Mouse (Mus musculus): ENCODE results near the gene Cwc27. TPM values are rescaled to one million over a fixed set of nuclear protein-coding genes. Genes with fewer than 3 reads are reported as not detected.

Gene Cwc27
- polyA plus RNA-seq, 1 experiment from 2014 or later: 27.9 TPM

DNA sequence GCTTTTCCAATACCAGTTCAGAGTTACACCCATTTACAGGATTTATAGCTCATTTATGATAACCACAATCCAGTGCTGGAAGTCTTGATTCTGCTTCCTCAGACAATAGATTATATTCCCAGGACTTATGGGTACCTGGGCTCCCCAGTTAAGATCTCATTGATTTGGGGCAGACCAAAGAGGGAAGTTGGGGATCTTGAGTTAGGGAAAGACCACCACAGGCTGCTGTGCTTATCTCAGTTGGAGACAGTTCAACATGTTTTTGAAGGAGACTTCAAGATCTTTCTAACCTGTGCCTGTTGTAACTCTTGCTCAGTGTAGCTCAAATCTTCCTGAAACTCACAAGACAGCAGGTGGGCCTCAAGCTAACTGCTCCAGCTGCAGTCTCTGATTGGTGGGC is 4.2 kb upstream of the Cwc27 start:
- Histone ChIP-seq H3K9me3 (replicated peaks) (no peaks in the 10 kb centered on the region), H3K4me2 (replicated peaks) (no peak overlapping the region), H3K27me3 (no peaks in the 10 kb centered on the region), H3K4me1 (peaks cover 17% of the 10 kb centered on the region), H3K27ac (no peak overlapping the region), H3K36me3 (0 out of 2 replicates have a peak, but pooled peaks cover 3% of the 10 kb centered on the region), H3K4me3 (no peak overlapping the region), H3K9ac (no peak overlapping the region)
- ATAC-seq (ENCODE audit: low FRiP score): no peak

DNA sequence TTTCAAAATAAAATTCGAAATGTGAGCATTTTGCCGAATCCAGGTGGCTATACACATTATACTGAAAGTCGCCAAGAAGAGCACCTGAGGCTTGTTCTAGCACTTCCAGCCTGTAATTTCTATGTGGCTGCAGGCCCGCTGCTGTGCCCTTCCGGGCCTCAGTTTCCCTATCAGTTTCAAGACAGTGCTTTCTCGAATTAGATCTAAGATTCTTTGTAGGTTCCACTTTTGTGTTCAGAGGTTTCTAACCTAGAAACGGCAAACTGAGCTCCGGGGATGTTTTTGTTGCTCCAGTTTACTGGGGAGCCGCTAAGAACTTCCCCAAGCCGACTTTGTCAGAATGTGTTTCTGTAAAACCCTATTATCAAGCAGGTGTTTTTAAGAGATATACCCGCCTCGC is 754 bp upstream of the Cwc27 start:
- WGBS: 66% methylated on average over 12 of the region's 12 CpGs

DNA sequence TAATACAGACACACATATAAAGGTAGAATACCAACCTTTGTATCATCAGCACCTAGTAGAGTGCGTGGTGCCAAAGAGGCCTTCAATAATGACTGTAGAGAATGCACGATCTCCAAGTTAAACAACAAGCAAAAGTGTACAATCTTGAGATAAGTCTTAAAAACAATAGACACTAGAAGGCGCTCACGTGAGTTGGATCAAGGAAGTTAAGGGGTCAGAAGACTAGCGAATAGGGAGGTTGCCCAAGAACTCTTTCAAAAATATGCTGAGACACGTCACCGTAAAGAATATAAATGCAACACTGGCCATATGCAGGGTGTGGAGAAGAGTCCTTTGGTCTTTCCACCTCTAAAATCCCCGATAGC is 690 bp downstream of the Cwc27 start:
- Histone ChIP-seq H3K27me3 (no peaks in the 10 kb centered on the region), H3K4me3 (peak overlapping the region; percentile 76)
- WGBS: 9% methylated on average over 8 of the region's 8 CpGs

More for the DNA sequence above, 754 bp upstream of the Cwc27 start:
- 0 out of 2 replicates have a peak, but pooled peaks cover 3% of the 10 kb centered on the region for H3K36me3 ChIP-seq
- peak overlapping the region; percentile 79 for H3K9ac ChIP-seq
- peak overlapping the region; percentile 76 for H3K4me3 ChIP-seq
- H3K4me1 ChIP-seq: peaks cover 21% of the 10 kb centered on the region
- no peak for ATAC-seq (ENCODE audit: low FRiP score)
- no peaks in the 10 kb centered on the region for H3K9me3 ChIP-seq (replicated peaks)
- H3K27me3 ChIP-seq: no peaks in the 10 kb centered on the region
- H3K4me2 ChIP-seq (replicated peaks): peak overlapping the region; percentile 71
- H3K27ac ChIP-seq: no peak overlapping the region

GRCm38 (mm10) chr13:104805681-104806080 is 11.3 kb downstream of the Cwc27 start:
- no peak overlapping the region for H3K27ac ChIP-seq
- WGBS: 63% methylated on average over 3 of the region's 3 CpGs
- ATAC-seq (ENCODE audit: low FRiP score): no peak
- no peaks in the 10 kb centered on the region for H3K9me3 ChIP-seq (replicated peaks)
- H3K4me2 ChIP-seq (replicated peaks): no peak overlapping the region
- H3K4me3 ChIP-seq: no peak overlapping the region
- H3K27me3 ChIP-seq: no peaks in the 10 kb centered on the region
- no peak overlapping the region for H3K9ac ChIP-seq
- H3K4me1 ChIP-seq: no peaks in the 10 kb centered on the region
- peaks cover 24% of the 10 kb centered on the region for H3K36me3 ChIP-seq

More for the DNA sequence above, 690 bp downstream of the Cwc27 start:
- H3K9me3 ChIP-seq (replicated peaks): no peaks in the 10 kb centered on the region
- H3K36me3 ChIP-seq: 0 out of 2 replicates have a peak, but pooled peaks cover 3% of the 10 kb centered on the region
- ATAC-seq (ENCODE audit: low FRiP score): peak; percentile 27; the same call in 1 of the 2 replicates
- peak overlapping the region; percentile 79 for H3K9ac ChIP-seq
- H3K4me1 ChIP-seq: peaks cover 16% of the 10 kb centered on the region
- H3K27ac ChIP-seq: no peak overlapping the region
- peak overlapping the region; percentile 71 for H3K4me2 ChIP-seq (replicated peaks)

DNA sequence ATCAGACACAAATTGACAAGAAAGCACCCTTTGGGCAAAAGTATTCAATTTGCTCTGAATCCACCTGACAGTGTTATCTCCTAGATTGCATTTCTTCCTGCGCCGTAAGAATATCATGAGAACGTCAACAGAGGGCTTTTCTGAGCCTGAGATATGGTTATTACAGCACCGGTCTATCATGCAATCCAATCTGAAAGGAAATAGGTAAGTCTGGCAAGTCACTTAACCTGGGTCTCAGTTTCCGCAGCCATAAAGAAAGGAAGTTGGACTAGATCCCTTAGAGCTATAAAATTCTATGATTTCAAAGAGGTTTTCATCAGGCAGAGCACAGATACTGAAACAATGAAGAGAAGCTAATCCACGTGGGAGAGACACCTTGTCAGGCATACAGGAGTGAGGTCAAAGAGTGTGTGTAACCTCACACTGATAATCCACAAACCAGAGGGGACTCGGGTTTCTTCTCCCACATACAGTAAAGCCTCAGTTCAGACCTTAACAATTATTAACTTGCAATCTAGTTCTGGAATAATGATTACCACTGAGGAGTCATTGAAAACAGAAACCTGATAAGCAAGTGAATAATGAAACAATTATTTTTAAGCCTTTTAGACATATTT is 17.3 kb downstream of the Cwc27 start:
- H3K4me2 ChIP-seq (replicated peaks): no peak overlapping the region
- ATAC-seq (ENCODE audit: low FRiP score): no peak
- whole genome bisulfite sequencing: 87% methylated on average over 7 of the region's 7 CpGs
- no peaks in the 10 kb centered on the region for H3K27me3 ChIP-seq
- no peak overlapping the region for H3K4me3 ChIP-seq
- H3K36me3 ChIP-seq: peaks cover 15% of the 10 kb centered on the region
- no peak overlapping the region for H3K9ac ChIP-seq
- no peaks in the 10 kb centered on the region for H3K4me1 ChIP-seq
- H3K9me3 ChIP-seq (replicated peaks): no peaks in the 10 kb centered on the region
- no peak overlapping the region for H3K27ac ChIP-seq

DNA sequence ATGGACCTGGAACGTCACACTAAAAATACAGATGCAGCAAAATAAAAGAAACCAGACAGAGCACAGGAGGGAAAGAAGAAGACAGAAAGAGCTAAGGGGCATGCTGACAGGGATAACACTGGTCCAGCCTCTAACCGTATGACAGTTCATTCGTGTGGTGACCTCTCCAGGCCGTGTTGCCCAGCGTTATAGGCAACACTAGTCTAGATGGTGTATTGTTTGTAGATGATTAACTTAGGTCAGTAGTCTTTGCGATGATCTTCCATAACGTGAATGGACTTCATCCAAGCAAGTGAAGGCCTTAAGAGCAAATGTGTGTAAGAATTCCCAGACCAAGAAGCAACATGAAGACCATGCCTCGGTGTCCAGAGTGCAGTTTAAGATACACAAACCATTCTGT is 17.9 kb downstream of the Cwc27 start:
- Histone ChIP-seq H3K4me2 (replicated peaks) (no peak overlapping the region), H3K9me3 (replicated peaks) (no peaks in the 10 kb centered on the region), H3K27me3 (no peaks in the 10 kb centered on the region), H3K36me3 (peaks cover 14% of the 10 kb centered on the region), H3K4me3 (no peak overlapping the region), H3K4me1 (no peaks in the 10 kb centered on the region), H3K27ac (no peak overlapping the region), H3K9ac (no peak overlapping the region)
- 90% methylated on average over 8 of the region's 8 CpGs for WGBS
- ATAC-seq (ENCODE audit: low FRiP score): no peak

DNA sequence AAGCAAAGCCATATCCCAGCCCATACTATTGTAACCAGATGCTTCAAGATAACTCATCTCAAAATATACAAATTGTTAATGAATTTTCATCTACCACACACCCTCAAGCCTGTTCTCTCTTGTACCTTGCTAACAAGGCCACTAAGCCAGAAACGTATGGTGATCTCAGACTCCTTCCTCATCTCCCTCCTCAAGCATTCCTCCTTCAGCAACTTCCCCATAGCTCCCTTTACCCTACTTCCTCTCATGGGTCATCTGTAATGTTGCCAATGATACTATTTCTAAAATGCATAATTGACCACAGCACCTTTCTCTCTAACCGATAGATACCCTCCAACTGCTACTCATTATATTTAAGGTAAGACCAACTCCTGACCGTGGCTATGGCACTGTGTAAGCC is 22.5 kb downstream of the Cwc27 start:
- Histone ChIP-seq H3K4me1 (no peaks in the 10 kb centered on the region), H3K9ac (no peak overlapping the region), H3K4me3 (no peak overlapping the region), H3K36me3 (peaks cover 8% of the 10 kb centered on the region; the same call in 1 of the 2 replicates), H3K27me3 (no peaks in the 10 kb centered on the region), H3K9me3 (replicated peaks) (no peaks in the 10 kb centered on the region), H3K27ac (no peak overlapping the region), H3K4me2 (replicated peaks) (no peak overlapping the region)
- ATAC-seq (ENCODE audit: low FRiP score): no peak
- WGBS: 94% methylated on average over 3 of the region's 3 CpGs

DNA sequence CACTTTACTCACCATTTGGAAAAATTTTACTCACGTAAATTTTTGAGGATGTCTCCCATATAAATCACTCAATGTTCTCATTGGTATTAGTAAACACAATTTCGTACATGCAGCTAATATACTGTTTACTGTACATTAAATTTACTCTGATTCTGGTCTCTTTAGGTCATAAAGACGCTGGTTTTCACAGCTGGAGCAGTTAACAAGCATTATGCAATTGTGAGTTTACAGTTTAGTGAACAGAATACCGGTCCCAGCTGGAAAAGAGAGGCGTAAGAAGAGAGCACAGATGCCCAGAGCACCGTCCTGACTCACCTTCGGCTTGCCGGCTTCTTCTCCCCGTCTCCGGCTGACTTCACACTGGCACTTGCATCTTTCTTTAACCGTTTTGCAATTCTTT is 24.8 kb downstream of the Cwc27 start, which contains the start of gene Srek1ip1:
Srek1ip1 (plus strand) TSS at position 301 of the 400 bp plus-strand sequence.
- H3K4me2 ChIP-seq (replicated peaks): no peak within 1 kb of the TSS
- no peak within 1 kb of the TSS for H3K9ac ChIP-seq
- H3K9me3 ChIP-seq (replicated peaks): no peaks in the 10 kb centered on the region
- WGBS: 94% methylated on average over 11 of the region's 11 CpGs
- H3K27ac ChIP-seq: no peak within 1 kb of the TSS
- no peaks in the 10 kb centered on the region for H3K27me3 ChIP-seq
- no peak within 1 kb of the TSS for H3K4me3 ChIP-seq
- no peaks in the 10 kb centered on the region for H3K4me1 ChIP-seq
- H3K36me3 ChIP-seq: peaks cover 8% of the 10 kb centered on the region; the same call in 1 of the 2 replicates
- no peak for ATAC-seq (ENCODE audit: low FRiP score)

DNA sequence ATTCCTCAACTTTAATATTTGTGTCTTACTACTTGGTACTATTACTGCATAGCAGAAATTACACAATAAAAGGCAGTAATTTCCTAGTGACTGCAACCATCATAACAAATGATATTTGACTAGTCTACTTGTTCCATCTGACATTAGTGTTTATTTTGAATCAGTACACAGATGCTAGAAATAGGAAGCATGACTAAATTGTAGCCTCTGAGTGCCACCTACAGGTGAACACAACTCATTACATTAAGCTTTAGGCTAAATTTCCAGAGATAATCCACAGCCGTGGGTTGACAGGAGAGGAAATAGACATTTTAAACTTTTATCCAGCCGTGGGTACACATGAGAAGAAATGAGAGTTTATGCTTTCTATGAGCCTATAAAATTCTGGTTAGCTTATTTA is 27.3 kb downstream of the Cwc27 start:
- no peak overlapping the region for H3K4me2 ChIP-seq (replicated peaks)
- no peak overlapping the region for H3K9ac ChIP-seq
- no peak overlapping the region for H3K27ac ChIP-seq
- no peaks in the 10 kb centered on the region for H3K4me1 ChIP-seq
- peaks cover 6% of the 10 kb centered on the region; the same call in 1 of the 2 replicates for H3K36me3 ChIP-seq
- 29% methylated on average over 2 of the region's 2 CpGs for WGBS
- no peak overlapping the region for H3K4me3 ChIP-seq
- H3K9me3 ChIP-seq (replicated peaks): no peaks in the 10 kb centered on the region
- 0 out of 2 replicates have a peak, but pooled peaks have one; percentile 48 for ATAC-seq (ENCODE audit: low FRiP score)
- H3K27me3 ChIP-seq: no peaks in the 10 kb centered on the region

DNA sequence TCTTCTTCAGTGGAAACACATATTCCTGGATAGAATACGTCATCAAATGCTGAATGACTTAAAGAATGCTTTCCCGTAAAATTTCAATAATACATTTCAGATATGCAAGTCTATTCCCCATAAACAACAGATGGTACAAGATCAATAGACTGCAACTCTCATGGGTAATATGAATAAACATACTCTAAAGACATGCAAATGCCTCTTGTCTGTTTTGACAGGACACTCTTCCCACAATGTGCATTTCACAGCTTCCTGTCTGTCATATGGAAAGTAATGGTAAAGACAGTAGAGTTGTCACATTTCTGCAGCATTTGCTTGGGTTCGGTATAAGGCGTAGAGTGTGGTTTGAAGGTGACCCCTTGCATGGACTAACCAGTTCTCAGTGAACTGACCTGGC is 29.7 kb downstream of the Cwc27 start:
- Histone ChIP-seq H3K9ac (no peak overlapping the region), H3K4me2 (replicated peaks) (no peak overlapping the region), H3K4me3 (no peak overlapping the region), H3K4me1 (no peaks in the 10 kb centered on the region), H3K9me3 (replicated peaks) (no peaks in the 10 kb centered on the region), H3K36me3 (peaks cover 17% of the 10 kb centered on the region), H3K27ac (no peak overlapping the region), H3K27me3 (no peaks in the 10 kb centered on the region)
- no peak for ATAC-seq (ENCODE audit: low FRiP score)
- WGBS: 83% methylated on average over 4 of the region's 4 CpGs

- no peak overlapping the region for H3K4me2 ChIP-seq (replicated peaks)
- H3K4me1 ChIP-seq: no peaks in the 10 kb centered on the region
- no peak overlapping the region for H3K9ac ChIP-seq
- no peaks in the 10 kb centered on the region for H3K27me3 ChIP-seq
- ATAC-seq (ENCODE audit: low FRiP score): no peak
- peaks cover 16% of the 10 kb centered on the region for H3K36me3 ChIP-seq
- 83% methylated on average over 1 of the region's 1 CpGs for WGBS
- H3K27ac ChIP-seq: no peak overlapping the region
- no peak overlapping the region for H3K4me3 ChIP-seq
- H3K9me3 ChIP-seq (replicated peaks): no peaks in the 10 kb centered on the region
Measured at GRCm38 (mm10) chr13:104779104-104779670, 37.8 kb downstream of the Cwc27 start.

- Histone ChIP-seq H3K4me1 (no peaks in the 10 kb centered on the region), H3K4me3 (no peak overlapping the region), H3K27ac (no peak overlapping the region), H3K27me3 (no peaks in the 10 kb centered on the region), H3K36me3 (no peaks in the 10 kb centered on the region), H3K9me3 (replicated peaks) (no peaks in the 10 kb centered on the region), H3K9ac (no peak overlapping the region), H3K4me2 (replicated peaks) (no peak overlapping the region)
- WGBS: 87% methylated on average over 3 of the region's 3 CpGs
- ATAC-seq (ENCODE audit: low FRiP score): no peak
Measured at GRCm38 (mm10) chr13:104763193-104763592, 53.7 kb downstream of the Cwc27 start.

GRCm38 (mm10) chr13:104762401-104762800 is 54.5 kb downstream of the Cwc27 start:
- 89% methylated on average over 4 of the region's 4 CpGs for WGBS
- Histone ChIP-seq H3K4me1 (no peaks in the 10 kb centered on the region), H3K9ac (no peak overlapping the region), H3K4me3 (no peak overlapping the region), H3K4me2 (replicated peaks) (no peak overlapping the region), H3K27ac (no peak overlapping the region), H3K36me3 (no peaks in the 10 kb centered on the region), H3K9me3 (replicated peaks) (no peaks in the 10 kb centered on the region), H3K27me3 (no peaks in the 10 kb centered on the region)
- ATAC-seq (ENCODE audit: low FRiP score): no peak
